Mouse (Mus musculus) macrophage (primary cell): Measurements from ENCODE around the gene Mcm2. TPM values are rescaled to one million over a fixed set of nuclear protein-coding genes. Genes with fewer than 3 reads are reported as not detected.

Experiments
- H3K27ac ChIP-seq: fragments of 350-480 bp; formaldehyde crosslinking; 2 replicates; pipeline ENCODE4 v1.9.0; 2021
- H3K36me3 ChIP-seq: fragments of 350-480 bp; formaldehyde crosslinking; 2 replicates; pipeline ENCODE4 v1.9.0; 2021; ENCODE audit errors: inconsistent target
- H3K4me3 ChIP-seq: fragments of 350-480 bp; formaldehyde crosslinking; 2 replicates; pipeline ENCODE4 v1.9.0; 2021; ENCODE audit errors: inconsistent target
- H3K79me2 ChIP-seq: fragments of 350-480 bp; formaldehyde crosslinking; 2 replicates; pipeline ENCODE4 v1.9.0; 2021; ENCODE audit errors: inconsistent target
- WGBS: methylation state at CpG from one replicate; pipeline ENCODE4 v1.1.7; 2026; ENCODE audit warnings: inconsistent platforms; ENCODE audit not compliant: missing documents; 5-methylcytosine and 5-hydroxymethylcytosine counted together
- polyA plus RNA-seq: library from polyadenylated mRNA; stranded (reverse); fragments of 250-400 nt; gene quantifications from 3 replicates; pipeline ENCODE4 v1.2.4, GENCODE M21; 2018; ENCODE audit warnings: inconsistent platforms
- total RNA-seq, 78 experiments: library from RNA; depleted of rRNA; stranded (reverse); fragments of 250-400 nt; gene quantifications; 1 replicate in 9 of 78; 2 replicates in 24 of 78; 3 replicates in 43 of 78; 4 replicates in 2 of 78; pipeline ENCODE4 v1.2.4; 2018; ENCODE audit warnings: inconsistent platforms in 56 of 78

Mcm2 gene
- total RNA-seq (2018; cell fraction: chromatin; rRNA removed): 10 to 100 TPM in 14 of 26 experiments, 1 to 10 TPM in 12; 1.5 to 28.4 (median 11.7) TPM
- total RNA-seq (2018; cell fraction: cytosol; rRNA removed): 10 to 100 TPM in 20 of 26 experiments, 1 to 10 TPM in 6; 8.0 to 18.1 (median 12.9) TPM
- total RNA-seq (2018; cell fraction: nucleus; rRNA removed): 10 to 100 TPM in 10 of 26 experiments, 1 to 10 TPM in 16; 3.3 to 75.8 (median 9.0) TPM
- polyA plus RNA-seq: 7.5 to 84.8 TPM (median 17.8 TPM) in 3 replicates

DNA sequence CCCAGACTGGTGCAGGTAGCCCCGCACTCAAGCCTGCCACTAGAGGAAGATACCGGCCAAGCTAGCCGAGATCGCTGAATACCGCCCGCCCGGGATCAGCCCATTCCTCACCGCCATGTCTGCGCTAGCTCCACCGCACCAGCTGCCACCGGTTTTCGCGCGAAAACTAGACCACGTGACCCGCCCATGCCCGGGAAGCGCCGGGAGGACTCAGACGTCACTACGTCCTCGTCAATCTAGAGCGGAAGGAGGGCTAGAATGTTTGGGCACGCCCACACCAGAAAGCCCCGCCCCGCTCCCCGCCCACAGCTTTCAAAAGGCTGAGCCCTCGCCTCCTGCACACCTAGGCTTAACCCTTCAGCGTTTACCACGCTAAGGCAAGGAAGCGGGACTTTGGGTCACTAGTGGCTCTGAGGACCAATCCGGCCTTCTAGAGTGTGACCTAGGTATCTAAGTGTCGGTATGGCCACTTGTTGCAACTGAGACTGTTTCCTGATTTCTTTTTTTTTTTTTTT lies at the start of gene Mcm2:
TSS of gene Mcm2 (minus strand) at position 247 of the 515 bp plus-strand sequence.
- H3K27ac ChIP-seq: peak within 1 kb of the TSS; percentile 70
- peaks cover 65% of the 10 kb centered on the region for H3K79me2 ChIP-seq
- no peaks in the 10 kb centered on the region for H3K36me3 ChIP-seq
- peak within 1 kb of the TSS; percentile 90 for H3K4me3 ChIP-seq
- WGBS: under 1% methylated on average over 33 of the region's 33 CpGs

- Histone ChIP-seq H3K4me3 (no peak overlapping the region), H3K36me3 (no peaks in the 10 kb centered on the region), H3K27ac (no peak overlapping the region), H3K79me2 (no peaks in the 10 kb centered on the region)
Measured at GRCm38 (mm10) chr6:88947771-88948170, 49.2 kb upstream of the Mcm2 start.

DNA sequence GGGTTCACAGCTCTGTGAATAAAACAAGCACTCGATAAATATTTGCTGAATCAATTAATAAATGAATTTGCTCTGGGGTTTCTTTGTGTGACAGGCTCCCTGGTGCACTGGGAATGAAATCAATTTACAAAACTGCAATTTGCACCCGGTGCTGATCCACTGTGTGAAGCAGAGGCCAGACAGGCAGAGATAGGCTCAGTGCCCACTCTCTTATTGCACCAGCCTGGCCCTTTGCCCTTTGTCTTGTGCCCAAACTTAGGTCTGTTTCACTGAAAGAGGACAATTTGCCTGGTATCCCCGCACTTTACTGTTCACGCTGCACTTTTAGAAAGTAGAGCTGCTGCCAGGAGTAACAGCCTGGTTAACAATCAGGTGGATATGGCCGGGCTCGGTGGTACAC lies 47.9 kb upstream of the Mcm2 start:
- Histone ChIP-seq H3K79me2 (no peaks in the 10 kb centered on the region), H3K36me3 (no peaks in the 10 kb centered on the region), H3K4me3 (no peak overlapping the region), H3K27ac (no peak overlapping the region)
- WGBS: 97% methylated on average over 6 of the region's 6 CpGs

GRCm38 (mm10) chr6:88943666-88944065 lies 45.1 kb upstream of the Mcm2 start:
- Histone ChIP-seq H3K4me3 (no peak overlapping the region), H3K36me3 (no peaks in the 10 kb centered on the region), H3K27ac (no peak overlapping the region), H3K79me2 (no peaks in the 10 kb centered on the region)
- 88% methylated on average over 6 of the region's 6 CpGs for WGBS

GRCm38 (mm10) chr6:88942595-88942994 lies 44.0 kb upstream of the Mcm2 start:
- no peak overlapping the region for H3K27ac ChIP-seq
- H3K4me3 ChIP-seq: no peak overlapping the region
- no peaks in the 10 kb centered on the region for H3K36me3 ChIP-seq
- no peaks in the 10 kb centered on the region for H3K79me2 ChIP-seq
- 66% methylated on average over 8 of the region's 8 CpGs for WGBS

GRCm38 (mm10) chr6:88941628-88942027 lies 43.0 kb upstream of the Mcm2 start:
- H3K79me2 ChIP-seq: no peaks in the 10 kb centered on the region
- H3K4me3 ChIP-seq: no peak overlapping the region
- no peak overlapping the region for H3K27ac ChIP-seq
- 87% methylated on average over 4 of the region's 4 CpGs for WGBS
- no peaks in the 10 kb centered on the region for H3K36me3 ChIP-seq

GRCm38 (mm10) chr6:88940090-88940916 lies 41.7 kb upstream of the Mcm2 start:
- 48% methylated on average over 9 of the region's 9 CpGs for WGBS
- Histone ChIP-seq H3K79me2 (no peaks in the 10 kb centered on the region), H3K27ac (no peak overlapping the region), H3K36me3 (no peaks in the 10 kb centered on the region), H3K4me3 (no peak overlapping the region)

- no peaks in the 10 kb centered on the region for H3K36me3 ChIP-seq
- 41% methylated on average over 12 of the region's 12 CpGs for WGBS
- no peaks in the 10 kb centered on the region for H3K79me2 ChIP-seq
- no peak overlapping the region for H3K27ac ChIP-seq
- no peak overlapping the region for H3K4me3 ChIP-seq
Measured at GRCm38 (mm10) chr6:88939281-88940089, 40.9 kb upstream of the Mcm2 start.

DNA sequence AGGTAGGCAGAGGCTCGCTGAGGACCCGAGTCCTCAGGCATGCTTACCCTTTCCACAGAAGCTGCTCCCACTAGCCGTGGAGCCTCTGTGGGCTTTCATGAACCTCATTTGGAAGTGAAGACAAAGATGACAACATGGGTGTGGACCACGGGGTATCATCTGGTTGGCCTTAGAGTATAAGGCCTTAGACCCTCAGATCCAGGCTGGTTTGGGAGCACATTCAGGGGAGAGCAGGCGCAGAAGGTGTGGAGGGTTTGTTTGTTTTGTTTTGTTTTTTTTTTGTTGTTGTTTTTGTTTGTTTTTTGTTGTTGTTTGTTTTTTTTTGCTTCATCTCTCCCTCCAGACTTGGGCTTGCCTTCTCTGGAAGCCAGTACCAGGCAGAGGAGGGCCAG lies 40.1 kb upstream of the Mcm2 start:
- 79% methylated on average over 5 of the region's 5 CpGs for WGBS
- no peak overlapping the region for H3K27ac ChIP-seq
- no peak overlapping the region for H3K4me3 ChIP-seq
- no peaks in the 10 kb centered on the region for H3K36me3 ChIP-seq
- H3K79me2 ChIP-seq: no peaks in the 10 kb centered on the region

- H3K4me3 ChIP-seq: no peak overlapping the region
- no peak overlapping the region for H3K27ac ChIP-seq
- H3K36me3 ChIP-seq: no peaks in the 10 kb centered on the region
- 100% methylated on average over 4 of the region's 4 CpGs for WGBS
- H3K79me2 ChIP-seq: no peaks in the 10 kb centered on the region
Measured at GRCm38 (mm10) chr6:88937971-88938663, 39.5 kb upstream of the Mcm2 start.

GRCm38 (mm10) chr6:88937214-88937549 lies 38.6 kb upstream of the Mcm2 start:
- Histone ChIP-seq H3K27ac (no peak overlapping the region), H3K79me2 (no peaks in the 10 kb centered on the region), H3K4me3 (no peak overlapping the region), H3K36me3 (no peaks in the 10 kb centered on the region)
- 100% methylated on average over 4 of the region's 4 CpGs for WGBS

- 93% methylated on average over 13 of the region's 13 CpGs for WGBS
- H3K27ac ChIP-seq: no peak overlapping the region
Measured at GRCm38 (mm10) chr6:88936342-88937213, 38.0 kb upstream of the Mcm2 start.

GRCm38 (mm10) chr6:88935735-88936276 lies 37.2 kb upstream of the Mcm2 start:
- Histone ChIP-seq H3K27ac (no peak overlapping the region), H3K4me3 (no peak overlapping the region), H3K79me2 (no peaks in the 10 kb centered on the region), H3K36me3 (no peaks in the 10 kb centered on the region)
- WGBS: 30% methylated on average over 3 of the region's 4 CpGs

More at GRCm38 (mm10) chr6:88936342-88937213, 38.0 kb upstream of the Mcm2 start:
- Histone ChIP-seq H3K4me3 (no peak overlapping the region), H3K79me2 (no peaks in the 10 kb centered on the region), H3K36me3 (no peaks in the 10 kb centered on the region)
